Mouse (Mus musculus): Measurements from ENCODE around the gene Gm17334.

The Gm17334 gene

GRCm38 (mm10) chr11:53773087-53773486 is at the start of gene Gm17334:
TSS of gene Gm17334 (minus strand) at chr11:53773187.
- DNase-seq = no peak

- DNase-seq = no peak
These were observed 49.0 kb upstream of the Gm17334 start for GRCm38 (mm10) chr11:53821945-53822338.

GRCm38 (mm10) chr11:53821230-53821944 is 48.4 kb upstream of the Gm17334 start:
- no peak for DNase-seq

GRCm38 (mm10) chr11:53820516-53821170 is 47.7 kb upstream of the Gm17334 start:
- no peak for DNase-seq

GRCm38 (mm10) chr11:53819511-53819910 is 46.5 kb upstream of the Gm17334 start:
- no peak for DNase-seq

- DNase-seq = no peak
These were observed 45.8 kb upstream of the Gm17334 start for GRCm38 (mm10) chr11:53818794-53819193.

- DNase-seq = no peak
These were observed 43.9 kb upstream of the Gm17334 start for GRCm38 (mm10) chr11:53816841-53817375.

- DNase-seq = no peak
These were observed 41.8 kb upstream of the Gm17334 start for GRCm38 (mm10) chr11:53814810-53815209.

- DNase-seq = no peak
These were observed 40.2 kb upstream of the Gm17334 start for GRCm38 (mm10) chr11:53813001-53813868.

- no peak for DNase-seq
These were observed 38.3 kb upstream of the Gm17334 start for GRCm38 (mm10) chr11:53811312-53811711.

GRCm38 (mm10) chr11:53810749-53811148 is 37.8 kb upstream of the Gm17334 start:
- DNase-seq = no peak

GRCm38 (mm10) chr11:53810156-53810555 is 37.2 kb upstream of the Gm17334 start:
- no peak for DNase-seq

GRCm38 (mm10) chr11:53809354-53809753 is 36.4 kb upstream of the Gm17334 start:
- DNase-seq = no peak

- DNase-seq = no peak
These were observed 32.8 kb upstream of the Gm17334 start for GRCm38 (mm10) chr11:53805786-53806185.

- no peak for DNase-seq
These were observed 31.8 kb upstream of the Gm17334 start for GRCm38 (mm10) chr11:53804569-53805344.

GRCm38 (mm10) chr11:53803494-53803893 is 30.5 kb upstream of the Gm17334 start:
- DNase-seq = no peak

GRCm38 (mm10) chr11:53803093-53803492 is 30.1 kb upstream of the Gm17334 start:
- no peak for DNase-seq

- DNase-seq = no peak
These were observed 28.0 kb upstream of the Gm17334 start for GRCm38 (mm10) chr11:53800975-53801374.

GRCm38 (mm10) chr11:53800036-53800435 is 27.0 kb upstream of the Gm17334 start:
- DNase-seq = no peak

GRCm38 (mm10) chr11:53798041-53798711 is 25.2 kb upstream of the Gm17334 start:
- no peak for DNase-seq

- no peak for DNase-seq
These were observed 24.5 kb upstream of the Gm17334 start for GRCm38 (mm10) chr11:53797386-53797920.
